Mouse (Mus musculus) lung, postnatal 10 days (tissue): ENCODE measurements around the gene Myl4.
A peak's percentile ranks its signal among the peaks of the same experiment; 100 is the strongest.

Experiments used
- DNase-seq: peaks from one replicate; pipeline ENCODE4 v3.0.0; 2021

The Myl4 gene

DNA sequence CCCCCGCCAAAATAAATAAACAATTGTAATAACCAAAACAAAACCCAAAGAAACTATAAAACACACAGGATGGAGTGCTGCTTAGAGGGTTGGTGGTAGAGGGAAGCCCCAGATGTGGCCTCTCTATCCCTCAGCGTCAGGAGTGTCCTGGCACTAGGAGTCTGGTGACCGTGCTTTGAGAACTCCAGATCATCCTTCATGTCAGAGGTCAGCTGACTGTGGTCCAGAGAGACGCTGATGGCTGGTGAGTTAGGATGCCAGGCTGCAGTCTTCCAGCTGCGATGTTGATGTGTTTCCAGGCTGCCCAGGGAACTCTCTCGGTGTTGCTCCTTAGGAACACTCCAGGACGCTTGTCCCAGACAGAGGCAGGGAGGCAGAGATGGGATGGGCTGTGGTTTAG lies 21.6 kb downstream of the Myl4 start:
- no peak for DNase-seq

- peak; percentile 47 for DNase-seq
These were observed 22.1 kb downstream of the Myl4 start for GRCm38 (mm10) chr11:104572566-104572965.

DNA sequence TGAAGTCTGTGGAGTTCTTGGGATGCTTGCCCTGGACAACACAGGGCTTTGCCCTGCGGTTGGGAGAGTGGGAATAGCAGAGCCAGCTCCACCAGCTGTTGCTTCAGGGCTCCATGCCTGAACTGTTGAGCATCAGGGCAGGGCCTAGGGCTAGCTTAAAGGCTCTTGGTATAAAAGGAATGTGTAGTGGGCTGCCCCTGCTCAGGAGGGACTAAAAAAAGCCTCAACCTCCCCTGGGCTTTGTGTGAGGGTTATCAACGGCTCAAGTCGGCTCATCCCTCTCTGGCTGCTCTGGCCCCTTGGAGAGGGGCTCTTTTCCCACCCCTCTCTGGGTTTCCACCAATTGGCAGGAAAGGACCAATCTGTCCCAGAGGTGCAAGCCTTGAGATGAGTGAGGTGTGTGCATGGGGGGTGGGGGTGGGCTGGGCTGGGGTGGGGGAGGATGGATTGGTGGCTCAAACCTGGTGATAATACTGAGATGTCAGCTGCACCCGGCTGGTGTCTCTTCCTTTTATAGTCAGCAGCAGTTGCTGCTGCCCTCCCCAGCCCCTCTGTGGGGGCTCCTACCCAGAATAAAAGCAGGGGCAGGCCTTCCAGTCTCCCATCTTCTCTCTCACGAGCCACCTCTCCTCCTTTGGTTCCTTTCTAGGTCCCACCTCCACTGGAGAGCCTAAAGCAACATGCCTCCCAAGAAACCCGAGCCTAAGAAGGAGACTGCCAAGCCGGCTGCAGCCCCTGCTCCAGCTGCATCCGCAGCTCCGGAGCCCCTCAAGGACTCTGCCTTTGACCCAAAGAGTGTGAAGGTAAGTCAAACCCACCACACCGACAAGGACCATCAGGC lies 26.5 kb downstream of the Myl4 start:
- DNase-seq, result no peak

DNA sequence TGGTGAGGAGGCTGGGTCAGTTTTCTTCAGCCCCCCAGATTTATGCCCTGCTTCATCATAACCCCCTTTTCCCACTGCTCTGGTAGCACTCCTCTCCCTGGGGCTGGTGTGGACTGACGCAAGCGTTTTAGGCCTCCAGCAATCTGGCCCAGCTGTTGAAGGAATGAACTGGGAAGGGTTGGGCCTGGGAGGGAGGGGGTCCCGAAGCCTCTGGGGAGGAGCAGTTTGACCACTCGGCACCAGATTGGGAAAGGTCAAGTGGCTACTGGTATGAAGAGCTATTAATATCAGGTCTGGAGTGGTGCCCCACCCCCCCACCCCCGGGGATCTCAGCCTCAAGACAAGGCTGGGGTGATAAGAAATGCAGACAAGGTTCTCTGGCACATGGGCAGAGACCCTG lies 27.6 kb downstream of the Myl4 start:
- no peak for DNase-seq

GRCm38 (mm10) chr11:104579084-104579483 lies 28.6 kb downstream of the Myl4 start:
- no peak for DNase-seq

DNA sequence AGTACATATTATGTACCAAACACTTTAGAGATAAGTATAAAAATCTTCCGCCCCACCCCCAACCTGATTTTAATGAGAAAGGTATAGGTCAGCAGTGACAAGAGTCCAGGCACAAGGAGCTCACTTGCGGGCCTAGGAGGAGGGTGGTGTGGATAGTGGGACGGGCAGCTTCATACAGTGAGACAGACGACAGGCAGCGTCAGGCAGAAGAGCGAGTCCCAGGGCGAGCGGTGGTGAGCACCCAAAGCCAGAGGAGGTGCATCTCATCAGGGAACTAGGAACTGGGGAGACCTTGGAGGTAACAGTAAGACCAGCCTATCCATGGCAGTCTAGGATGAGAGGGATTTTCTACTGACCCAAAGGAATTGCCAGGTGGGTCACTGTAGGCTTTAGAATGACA lies 29.1 kb downstream of the Myl4 start:
- DNase-seq, result no peak

GRCm38 (mm10) chr11:104580091-104580490 lies 29.6 kb downstream of the Myl4 start:
- DNase-seq, result peak; percentile 36

DNA sequence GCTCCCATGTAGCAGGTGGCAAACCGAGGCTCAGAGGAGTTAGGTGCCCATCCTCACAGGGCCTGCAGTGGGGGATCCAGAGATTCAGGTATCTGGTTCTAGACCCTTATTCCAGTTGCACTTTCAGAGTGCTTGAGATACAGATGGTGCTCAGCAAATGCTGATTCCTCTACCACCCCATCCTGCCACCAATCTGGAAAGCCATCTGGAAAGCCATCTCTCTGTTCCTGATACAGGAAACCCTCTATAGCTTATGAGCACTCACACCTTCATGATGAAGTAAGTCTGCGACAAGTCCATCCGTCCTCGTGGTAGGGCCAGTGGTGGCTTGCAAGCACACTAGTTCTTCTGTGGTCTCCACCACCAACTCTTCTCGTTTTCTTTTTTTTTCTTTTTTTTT lies 30.1 kb downstream of the Myl4 start:
- no peak for DNase-seq

- DNase-seq, result peak; percentile 62
These were observed 31.2 kb downstream of the Myl4 start for GRCm38 (mm10) chr11:104581446-104582307.

GRCm38 (mm10) chr11:104582308-104582606 lies 31.8 kb downstream of the Myl4 start:
- DNase-seq, result no peak

GRCm38 (mm10) chr11:104582630-104583364 lies 32.3 kb downstream of the Myl4 start:
- no peak for DNase-seq

GRCm38 (mm10) chr11:104585495-104585894 lies 35.0 kb downstream of the Myl4 start:
- DNase-seq, result no peak

- DNase-seq, result no peak
These were observed 37.4 kb downstream of the Myl4 start for GRCm38 (mm10) chr11:104587904-104588303.

DNA sequence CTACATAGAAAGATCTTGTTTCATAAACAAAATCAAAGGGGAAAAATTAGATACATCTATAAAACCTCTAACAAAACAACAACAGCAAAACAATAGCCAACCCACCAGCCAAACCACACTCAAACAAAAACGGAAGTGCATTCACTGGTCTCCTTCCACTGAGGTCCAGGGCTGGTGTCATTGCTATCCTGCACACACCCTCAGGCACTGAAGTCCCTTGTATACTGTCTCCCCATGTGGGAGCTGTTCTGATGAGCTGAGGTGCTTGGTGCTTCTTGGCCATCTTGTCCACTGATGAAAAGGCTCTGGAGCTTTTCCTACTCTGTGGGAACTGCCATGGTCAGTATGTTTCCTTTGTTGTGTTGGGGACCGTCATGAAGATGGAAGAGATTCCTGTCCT lies 38.0 kb downstream of the Myl4 start:
- no peak for DNase-seq

- DNase-seq, result no peak
These were observed 39.1 kb downstream of the Myl4 start for GRCm38 (mm10) chr11:104589570-104589969.

GRCm38 (mm10) chr11:104590148-104590547 lies 39.7 kb downstream of the Myl4 start:
- DNase-seq, result peak; percentile 93

DNA sequence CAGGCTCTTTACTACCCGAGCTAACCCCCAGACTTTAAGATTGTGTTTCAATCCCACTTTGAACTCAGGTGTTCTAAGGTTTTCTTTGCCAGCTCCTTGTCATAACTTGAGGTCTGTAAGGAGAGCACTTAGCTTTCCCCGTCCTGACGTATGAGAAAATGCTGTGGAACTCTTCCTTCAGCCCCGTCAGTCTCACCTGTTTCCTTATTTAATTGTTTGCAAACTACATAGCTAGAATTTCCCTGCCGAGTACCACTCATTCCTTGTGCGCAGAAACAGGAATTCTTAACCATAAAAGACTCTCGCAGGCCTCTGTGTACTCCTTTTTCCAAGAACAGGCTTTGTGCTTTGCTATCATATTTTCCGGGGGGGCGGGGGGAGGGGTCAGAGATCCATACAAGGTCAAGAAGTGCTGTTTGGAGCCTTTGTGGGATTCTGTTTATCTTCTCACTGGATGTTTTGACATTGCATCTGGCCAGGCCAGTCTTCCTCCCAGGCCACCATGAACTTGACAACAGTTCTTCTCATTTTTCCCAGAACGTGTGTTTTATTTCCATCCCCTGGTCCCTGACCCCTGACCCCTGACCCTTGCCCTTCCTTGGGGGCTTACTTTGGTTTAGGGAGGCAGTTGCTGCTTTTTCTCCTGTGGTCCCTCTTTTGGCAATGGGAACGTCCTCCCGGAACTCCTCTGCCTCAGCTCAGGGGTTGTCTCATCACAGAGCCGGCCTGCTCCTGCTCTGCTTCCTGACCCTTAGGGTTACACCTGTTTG lies 41.8 kb downstream of the Myl4 start:
- peak; percentile 46 for DNase-seq

DNA sequence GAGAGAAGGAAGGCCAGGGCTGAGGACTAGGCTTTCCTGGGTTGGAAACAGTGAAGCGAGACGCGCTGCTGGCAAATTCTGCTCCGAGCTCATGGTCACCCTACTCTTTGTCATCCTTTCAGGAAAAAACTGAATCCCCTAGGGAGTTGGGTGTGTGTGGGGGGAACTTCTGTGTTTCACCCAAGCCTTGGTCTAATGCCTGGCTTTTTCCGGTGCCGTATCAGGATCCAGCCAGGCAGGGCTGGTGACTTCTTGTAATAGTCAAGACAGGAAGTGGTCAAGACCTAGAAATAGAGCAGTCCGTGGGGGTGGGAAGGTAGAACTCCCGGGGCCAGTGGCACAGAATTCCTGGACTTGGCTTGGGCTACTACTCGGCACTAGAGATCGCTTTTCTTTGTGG lies 45.9 kb downstream of the Myl4 start:
- DNase-seq, result peak; percentile 41

GRCm38 (mm10) chr11:104599265-104599945 lies 48.9 kb downstream of the Myl4 start:
- no peak for DNase-seq

DNA sequence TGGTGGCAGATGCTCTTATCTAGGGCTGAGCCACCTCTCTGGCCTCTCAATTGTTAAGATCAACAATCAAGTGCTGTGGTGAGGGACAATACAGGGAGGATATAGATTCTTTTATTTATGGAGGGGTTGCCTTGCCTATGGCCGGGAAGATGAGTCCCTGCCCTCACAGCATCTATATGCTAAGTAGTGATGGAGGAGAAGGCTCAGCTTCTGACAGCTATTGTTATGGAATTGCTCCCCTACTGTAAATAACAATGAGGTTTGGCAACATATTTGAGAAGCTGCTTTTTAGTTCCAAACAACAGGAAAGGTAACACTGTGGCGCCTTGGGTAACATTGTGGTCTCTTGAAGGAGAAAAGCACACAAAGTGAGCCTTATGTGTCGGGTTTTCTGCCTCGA lies 50.2 kb downstream of the Myl4 start:
- DNase-seq, result no peak

GRCm38 (mm10) chr11:104604192-104604591 lies 53.7 kb downstream of the Myl4 start:
- DNase-seq, result no peak
